Mouse (Mus musculus): ENCODE data around the gene Rab27a.

GRCm38 (mm10) chr9:73090121-73090520, 45.5 kb downstream of the Rab27a start:
- TF ChIP-seq CTCF (IDR thresholded peaks at IDR 0.05; ENCODE audit: control insufficient read depth, insufficient read depth, insufficient replicate concordance, low read depth, low read length) (no peak), POLR2A (IDR thresholded peaks at IDR 0.05; ENCODE audit: control insufficient read depth, low read depth, low read length) (no peak)

All from testis, adult 2 months (tissue).